Mouse (Mus musculus): ENCODE measurements at regions not wholly inside any gene's neighbourhood (a gene's known extent, or its start where the extent isn't known, plus 50 kb on each side); places are given as distances from the start of the nearest gene placed in this dataset.

- TF ChIP-seq POLR2A (IDR thresholded peaks at IDR 0.05; ENCODE audit: borderline replicate concordance, extremely low read depth, insufficient read depth, insufficient read length) = no peak
- 87% methylated on average over 14 of the region's 14 CpGs for WGBS
- H3K4me2 ChIP-seq (replicated peaks; ENCODE audit: low read depth, low read length, severe bottlenecking) = no peak overlapping the region
- no peak for ATAC-seq (ENCODE audit: low FRiP score, low read depth)
- no peak overlapping the region for H3K4me3 ChIP-seq (replicated peaks; ENCODE audit: low read length)
- H3K27me3 ChIP-seq (ENCODE audit: control insufficient read depth, insufficient read depth, low read length) = no peaks in the 10 kb centered on the region
- H3K9ac ChIP-seq (ENCODE audit: low read depth, low read length, severe bottlenecking) = no peak overlapping the region
- H3K36me3 ChIP-seq (ENCODE audit: control insufficient read depth, insufficient read depth, low read length) = no peaks in the 10 kb centered on the region
- no peaks in the 10 kb centered on the region for H3K9me3 ChIP-seq (ENCODE audit: control insufficient read depth, low read length)
- H3K27ac ChIP-seq (replicated peaks; ENCODE audit: low read depth, low read length) = no peak overlapping the region
- no peaks in the 10 kb centered on the region for H3K4me1 ChIP-seq (ENCODE audit: control insufficient read depth, insufficient read depth, low read length)
- DNase-seq (ENCODE audit: low spot score) = no peak
Observed at GRCm38 (mm10) chr5:111908085-111908484, 174.4 kb downstream of the Gm26897 start.

- TF ChIP-seq POLR2A (IDR thresholded peaks at IDR 0.05; ENCODE audit: borderline replicate concordance, extremely low read depth, insufficient read depth, insufficient read length) = no peak
- no peaks in the 10 kb centered on the region for H3K9me3 ChIP-seq (ENCODE audit: control insufficient read depth, low read length)
- no peak overlapping the region for H3K4me2 ChIP-seq (replicated peaks; ENCODE audit: low read depth, low read length, severe bottlenecking)
- ATAC-seq (ENCODE audit: low FRiP score, low read depth) = no peak
- H3K27me3 ChIP-seq (ENCODE audit: control insufficient read depth, insufficient read depth, low read length) = no peaks in the 10 kb centered on the region
- H3K27ac ChIP-seq (replicated peaks; ENCODE audit: low read depth, low read length) = no peak overlapping the region
- no peaks in the 10 kb centered on the region for H3K36me3 ChIP-seq (ENCODE audit: control insufficient read depth, insufficient read depth, low read length)
- no peak for DNase-seq (ENCODE audit: low spot score)
- 54% methylated on average over 8 of the region's 8 CpGs for WGBS
- no peak overlapping the region for H3K9ac ChIP-seq (ENCODE audit: low read depth, low read length, severe bottlenecking)
- no peak overlapping the region for H3K4me3 ChIP-seq (replicated peaks; ENCODE audit: low read length)
- no peaks in the 10 kb centered on the region for H3K4me1 ChIP-seq (ENCODE audit: control insufficient read depth, insufficient read depth, low read length)
Observed at GRCm38 (mm10) chr5:111910514-111910913, 176.8 kb downstream of the Gm26897 start.

GRCm38 (mm10) chr5:111913354-111913753 lies 179.6 kb downstream of the Gm26897 start:
- DNase-seq (ENCODE audit: low spot score) = no peak
- 63% methylated on average over 7 of the region's 7 CpGs for WGBS
- H3K4me2 ChIP-seq (replicated peaks; ENCODE audit: low read depth, low read length, severe bottlenecking) = no peak overlapping the region
- TF ChIP-seq POLR2A (IDR thresholded peaks at IDR 0.05; ENCODE audit: borderline replicate concordance, extremely low read depth, insufficient read depth, insufficient read length) = no peak
- H3K4me3 ChIP-seq (replicated peaks; ENCODE audit: low read length) = no peak overlapping the region
- ATAC-seq (ENCODE audit: low FRiP score, low read depth) = no peak
- H3K9me3 ChIP-seq (ENCODE audit: control insufficient read depth, low read length) = no peaks in the 10 kb centered on the region
- no peaks in the 10 kb centered on the region for H3K4me1 ChIP-seq (ENCODE audit: control insufficient read depth, insufficient read depth, low read length)
- no peak overlapping the region for H3K9ac ChIP-seq (ENCODE audit: low read depth, low read length, severe bottlenecking)
- H3K27me3 ChIP-seq (ENCODE audit: control insufficient read depth, insufficient read depth, low read length) = peaks cover 14% of the 10 kb centered on the region
- no peaks in the 10 kb centered on the region for H3K36me3 ChIP-seq (ENCODE audit: control insufficient read depth, insufficient read depth, low read length)
- no peak overlapping the region for H3K27ac ChIP-seq (replicated peaks; ENCODE audit: low read depth, low read length)

GRCm38 (mm10) chr5:111914296-111914695 lies 180.6 kb downstream of the Gm26897 start:
- peaks cover 7% of the 10 kb centered on the region; the same call in 1 of the 2 replicates for H3K4me1 ChIP-seq (ENCODE audit: control insufficient read depth, insufficient read depth, low read length)
- no peak overlapping the region for H3K4me3 ChIP-seq (replicated peaks; ENCODE audit: low read length)
- H3K4me2 ChIP-seq (replicated peaks; ENCODE audit: low read depth, low read length, severe bottlenecking) = no peak overlapping the region
- no peak overlapping the region for H3K9ac ChIP-seq (ENCODE audit: low read depth, low read length, severe bottlenecking)
- no peak overlapping the region for H3K27ac ChIP-seq (replicated peaks; ENCODE audit: low read depth, low read length)
- 76% methylated on average over 3 of the region's 3 CpGs for WGBS
- ATAC-seq (ENCODE audit: low FRiP score, low read depth) (no peak), DNase-seq (ENCODE audit: low spot score) (no peak)
- H3K36me3 ChIP-seq (ENCODE audit: control insufficient read depth, insufficient read depth, low read length) = no peaks in the 10 kb centered on the region
- TF ChIP-seq POLR2A (IDR thresholded peaks at IDR 0.05; ENCODE audit: borderline replicate concordance, extremely low read depth, insufficient read depth, insufficient read length) = no peak
- H3K9me3 ChIP-seq (ENCODE audit: control insufficient read depth, low read length) = no peaks in the 10 kb centered on the region
- H3K27me3 ChIP-seq (ENCODE audit: control insufficient read depth, insufficient read depth, low read length) = peaks cover 14% of the 10 kb centered on the region

GRCm38 (mm10) chr5:111917643-111918252 lies 184.0 kb downstream of the Gm26897 start:
- no peak for TF ChIP-seq POLR2A (IDR thresholded peaks at IDR 0.05; ENCODE audit: borderline replicate concordance, extremely low read depth, insufficient read depth, insufficient read length)
- Histone ChIP-seq H3K27me3 (ENCODE audit: control insufficient read depth, insufficient read depth, low read length) (peaks cover 14% of the 10 kb centered on the region), H3K4me3 (replicated peaks; ENCODE audit: low read length) (no peak overlapping the region), H3K9ac (ENCODE audit: low read depth, low read length, severe bottlenecking) (no peak overlapping the region), H3K27ac (replicated peaks; ENCODE audit: low read depth, low read length) (no peak overlapping the region), H3K36me3 (ENCODE audit: control insufficient read depth, insufficient read depth, low read length) (no peaks in the 10 kb centered on the region), H3K4me1 (ENCODE audit: control insufficient read depth, insufficient read depth, low read length) (peaks cover 10% of the 10 kb centered on the region), H3K9me3 (ENCODE audit: control insufficient read depth, low read length) (no peaks in the 10 kb centered on the region), H3K4me2 (replicated peaks; ENCODE audit: low read depth, low read length, severe bottlenecking) (no peak overlapping the region)
- DNase-seq (ENCODE audit: low spot score) (no peak), ATAC-seq (ENCODE audit: low FRiP score, low read depth) (no peak)
- 29% methylated on average over 8 of the region's 8 CpGs for WGBS
